Mouse (Mus musculus): ENCODE measurements around the gene Tac4. TPM values are rescaled to one million over a fixed set of nuclear protein-coding genes. Genes with fewer than 3 reads are reported as not detected.

The Tac4 gene
- polyA plus RNA-seq, 1 experiment from 2014 or later, result 0.10 TPM

DNA sequence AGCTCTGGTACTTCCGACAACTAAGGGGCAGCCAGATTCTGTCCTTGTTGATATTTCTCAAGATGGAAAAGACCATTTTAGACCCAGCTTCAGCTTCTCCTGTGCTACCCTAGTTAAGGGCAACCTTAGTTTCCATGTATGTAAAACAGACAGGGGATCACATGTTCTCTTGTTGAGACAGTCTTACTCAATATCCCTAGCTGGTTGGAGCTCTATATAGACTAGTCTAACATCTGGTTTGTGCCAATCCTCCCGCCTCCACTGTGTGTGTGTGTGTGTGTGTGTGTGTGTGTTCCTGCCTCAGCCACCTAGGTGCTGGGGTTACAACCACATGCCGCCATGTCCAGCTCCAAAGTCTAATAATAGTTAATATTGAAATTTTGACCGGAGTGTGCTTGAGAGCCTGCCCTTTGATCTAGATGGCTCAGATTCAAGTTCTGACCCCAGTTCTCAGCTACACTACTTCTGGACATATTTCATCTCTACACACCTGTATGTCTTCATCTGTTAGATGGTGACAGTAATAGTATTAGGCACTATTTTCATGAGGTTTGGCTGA is 3.2 kb downstream of the Tac4 start:
- Histone ChIP-seq H3K4me2 (no peak overlapping the region), H3K36me3 (peaks cover 8% of the 10 kb centered on the region; the same call in 1 of the 2 replicates), H3K9me3 (no peaks in the 10 kb centered on the region), H3K4me1 (peaks cover 8% of the 10 kb centered on the region), H3K4me3 (replicated peaks) (no peak overlapping the region), H3K27me3 (replicated peaks) (no peaks in the 10 kb centered on the region), H3K9ac (no peak overlapping the region), H3K27ac (peak overlapping the region; percentile 85)
- ATAC-seq (ENCODE audit: insufficient read depth, low FRiP score, low read depth), result no peak
- WGBS, result 81% methylated on average over 4 of the region's 4 CpGs

DNA sequence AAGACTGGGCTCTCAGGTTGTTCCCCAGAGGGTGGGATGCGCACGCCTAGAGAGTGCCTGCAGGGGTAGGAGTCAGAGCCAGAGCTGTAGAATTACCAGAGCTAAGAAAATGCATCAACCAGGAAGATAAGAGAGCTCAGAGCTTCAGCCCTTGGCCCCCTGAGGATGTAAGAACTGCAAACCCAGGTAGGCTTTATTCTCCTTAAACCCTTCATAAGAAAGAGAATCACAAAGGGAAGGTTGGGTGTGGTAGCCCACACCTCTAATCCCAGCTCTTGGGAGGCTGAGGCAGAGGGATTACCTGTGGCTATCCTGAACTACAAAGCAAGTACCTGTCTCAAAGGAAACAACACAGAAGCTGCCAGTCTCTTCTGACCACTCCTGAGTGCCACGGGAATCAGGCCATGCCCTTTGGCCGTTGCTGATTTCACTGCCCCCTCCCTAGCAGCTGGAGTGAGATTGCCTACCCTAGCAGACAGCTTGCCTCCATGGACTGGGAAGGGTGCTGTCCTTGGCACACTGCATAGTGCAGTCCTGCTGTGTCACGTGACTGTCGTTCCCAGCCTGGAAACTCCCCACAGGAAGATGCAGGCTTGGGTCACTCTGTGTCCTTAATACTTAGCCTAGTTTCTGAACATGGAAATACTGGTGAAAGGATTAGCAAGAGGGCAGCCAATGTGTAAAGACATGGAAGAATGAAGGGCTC is 5.4 kb downstream of the Tac4 start:
- peaks cover 26% of the 10 kb centered on the region for H3K36me3 ChIP-seq
- H3K9me3 ChIP-seq, result no peaks in the 10 kb centered on the region
- H3K4me3 ChIP-seq (replicated peaks), result no peak overlapping the region
- peaks cover 6% of the 10 kb centered on the region; the same call in 1 of the 2 replicates for H3K4me1 ChIP-seq
- no peak overlapping the region for H3K9ac ChIP-seq
- ATAC-seq (ENCODE audit: insufficient read depth, low FRiP score, low read depth), result no peak
- H3K4me2 ChIP-seq, result no peak overlapping the region
- H3K27ac ChIP-seq, result no peak overlapping the region
- H3K27me3 ChIP-seq (replicated peaks), result no peaks in the 10 kb centered on the region
- 55% methylated on average over 6 of the region's 6 CpGs for WGBS

DNA sequence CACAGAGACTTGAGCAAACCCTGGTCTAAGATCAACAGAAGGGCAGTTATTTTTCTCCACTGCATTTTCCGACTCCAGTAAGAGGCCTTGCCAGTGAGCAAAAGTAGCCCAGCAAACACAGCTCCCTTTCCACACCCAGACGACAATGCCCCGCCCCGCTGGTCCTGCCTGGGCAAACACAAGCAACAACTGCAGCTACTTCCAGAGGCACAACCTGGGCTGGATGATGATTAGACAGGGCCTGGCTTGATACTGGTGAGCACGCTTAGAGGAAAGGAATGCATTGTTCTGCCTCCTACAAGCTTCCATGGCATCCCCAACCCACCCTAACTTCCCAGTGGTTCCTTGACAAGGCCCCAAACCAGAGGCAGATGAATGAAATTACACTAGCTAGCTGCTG is 12.3 kb downstream of the Tac4 start:
- H3K4me2 ChIP-seq, result no peak overlapping the region
- WGBS, result 78% methylated on average over 5 of the region's 5 CpGs
- H3K4me3 ChIP-seq (replicated peaks), result no peak overlapping the region
- H3K27me3 ChIP-seq (replicated peaks), result no peaks in the 10 kb centered on the region
- peaks cover 78% of the 10 kb centered on the region for H3K36me3 ChIP-seq
- no peaks in the 10 kb centered on the region for H3K9me3 ChIP-seq
- 0 out of 2 replicates have a peak, but pooled peaks cover 3% of the 10 kb centered on the region for H3K4me1 ChIP-seq
- no peak overlapping the region for H3K9ac ChIP-seq
- ATAC-seq (ENCODE audit: insufficient read depth, low FRiP score, low read depth), result peak; percentile 42; the same call in 1 of the 2 replicates
- H3K27ac ChIP-seq, result no peak overlapping the region; the same call in 1 of the 2 replicates

DNA sequence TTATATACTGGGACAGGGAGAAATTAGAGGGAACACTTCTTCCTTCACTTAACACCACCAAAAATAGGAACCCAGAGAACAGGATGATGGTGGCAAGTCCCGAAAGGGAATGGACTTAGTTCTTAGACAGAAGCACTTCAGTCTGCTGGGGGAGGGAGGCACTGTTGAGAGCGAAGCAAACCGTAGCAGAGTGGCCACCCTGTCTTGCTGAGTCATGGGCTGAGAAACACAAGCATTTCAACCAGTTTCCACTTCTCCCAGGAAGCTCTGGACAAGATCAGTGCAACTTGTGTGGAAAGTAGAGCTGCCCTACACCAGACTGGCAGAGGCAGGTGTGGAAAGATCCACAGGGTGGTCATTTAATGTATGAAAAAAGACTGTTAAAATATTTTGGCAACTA is 13.3 kb downstream of the Tac4 start:
- H3K36me3 ChIP-seq, result peaks cover 83% of the 10 kb centered on the region
- no peak overlapping the region for H3K4me2 ChIP-seq
- no peak for ATAC-seq (ENCODE audit: insufficient read depth, low FRiP score, low read depth)
- 67% methylated on average over 3 of the region's 3 CpGs for WGBS
- no peak overlapping the region for H3K27ac ChIP-seq
- no peaks in the 10 kb centered on the region for H3K9me3 ChIP-seq
- no peak overlapping the region for H3K4me3 ChIP-seq (replicated peaks)
- H3K9ac ChIP-seq, result no peak overlapping the region
- 0 out of 2 replicates have a peak, but pooled peaks cover 3% of the 10 kb centered on the region for H3K4me1 ChIP-seq
- H3K27me3 ChIP-seq (replicated peaks), result no peaks in the 10 kb centered on the region

DNA sequence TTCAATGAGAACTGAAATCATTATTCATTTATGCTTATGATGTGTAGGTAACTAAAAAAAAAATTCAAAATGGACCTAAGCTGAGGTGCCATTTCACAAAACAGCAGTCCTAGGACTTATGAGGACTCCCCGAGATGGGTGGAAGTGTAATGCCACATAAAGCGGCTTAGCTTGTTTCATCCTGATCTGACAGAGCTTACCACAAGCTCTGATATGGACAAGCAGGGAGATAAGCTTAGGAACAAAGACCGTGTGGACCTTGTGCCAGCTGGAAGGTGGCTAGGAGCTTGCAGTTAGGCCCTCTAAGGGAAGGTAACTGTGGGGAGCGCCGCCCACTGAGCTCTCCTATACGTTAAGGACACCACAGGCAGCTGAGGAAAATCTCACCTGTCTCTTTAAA is 14.7 kb downstream of the Tac4 start:
- Histone ChIP-seq H3K4me3 (replicated peaks) (no peak overlapping the region), H3K4me2 (no peak overlapping the region), H3K27me3 (replicated peaks) (no peaks in the 10 kb centered on the region), H3K4me1 (0 out of 2 replicates have a peak, but pooled peaks cover 3% of the 10 kb centered on the region), H3K36me3 (peaks cover 83% of the 10 kb centered on the region), H3K9me3 (no peaks in the 10 kb centered on the region), H3K9ac (no peak overlapping the region), H3K27ac (no peak overlapping the region)
- ATAC-seq (ENCODE audit: insufficient read depth, low FRiP score, low read depth), result no peak
- 85% methylated on average over 6 of the region's 6 CpGs for WGBS

DNA sequence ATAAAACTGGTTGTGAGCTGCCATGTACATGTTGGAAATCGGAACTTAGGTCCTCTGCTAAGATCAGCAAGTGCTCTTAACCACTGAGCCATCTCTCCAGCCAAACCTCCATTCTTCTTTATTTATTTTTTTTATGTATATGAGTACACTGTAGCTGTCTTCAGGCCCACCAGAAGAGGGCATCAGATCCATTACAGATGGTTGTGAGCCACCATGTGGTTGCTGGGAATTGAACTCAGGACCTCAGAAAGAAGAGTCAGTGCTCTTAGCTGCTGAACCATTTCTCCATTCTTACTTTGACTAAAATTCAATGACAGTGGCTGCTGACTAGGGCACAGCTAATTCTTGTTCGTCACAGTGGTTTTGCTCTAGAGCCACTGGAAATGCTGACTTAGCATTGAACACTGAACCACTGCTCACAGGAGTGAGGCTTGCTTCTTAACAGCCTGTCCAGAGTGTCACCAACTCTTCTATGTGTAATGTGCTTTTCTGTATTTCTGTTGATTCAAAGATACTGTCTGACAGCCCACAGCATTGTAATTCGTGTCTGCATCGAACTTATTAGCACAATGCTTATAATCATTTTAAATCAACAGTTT is 17.8 kb downstream of the Tac4 start:
- Histone ChIP-seq H3K4me3 (replicated peaks) (no peak overlapping the region), H3K4me1 (no peaks in the 10 kb centered on the region), H3K36me3 (peaks cover 84% of the 10 kb centered on the region), H3K9ac (no peak overlapping the region), H3K27ac (no peak overlapping the region), H3K9me3 (no peaks in the 10 kb centered on the region), H3K27me3 (replicated peaks) (no peaks in the 10 kb centered on the region), H3K4me2 (no peak overlapping the region)
- WGBS, result 93% methylated on average over 4 of the region's 4 CpGs
- no peak for ATAC-seq (ENCODE audit: insufficient read depth, low FRiP score, low read depth)

DNA sequence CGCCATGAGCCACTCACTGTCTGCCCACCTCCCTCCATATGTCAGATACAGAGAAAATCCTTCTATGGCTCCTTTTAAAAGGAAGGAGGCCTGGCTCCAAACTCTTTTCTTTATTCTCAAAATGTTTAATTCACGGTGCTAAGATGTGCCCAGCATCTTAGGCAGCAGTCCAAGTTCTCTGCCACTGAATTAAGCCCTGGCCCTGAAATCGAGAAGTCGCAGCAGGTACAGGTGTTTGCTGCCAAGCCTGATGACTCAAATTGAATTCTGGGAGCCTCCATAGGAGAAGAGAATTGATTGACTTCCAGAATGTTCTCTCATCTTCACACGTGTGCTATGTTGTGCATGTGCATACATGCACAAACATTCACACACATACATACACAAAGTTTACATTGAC is 21.0 kb downstream of the Tac4 start:
- Histone ChIP-seq H3K9ac (no peak overlapping the region), H3K9me3 (no peaks in the 10 kb centered on the region), H3K27ac (no peak overlapping the region), H3K4me3 (replicated peaks) (no peak overlapping the region), H3K4me2 (no peak overlapping the region), H3K36me3 (peaks cover 84% of the 10 kb centered on the region), H3K4me1 (no peaks in the 10 kb centered on the region), H3K27me3 (replicated peaks) (no peaks in the 10 kb centered on the region)
- WGBS, result 95% methylated on average over 5 of the region's 5 CpGs
- no peak for ATAC-seq (ENCODE audit: insufficient read depth, low FRiP score, low read depth)

DNA sequence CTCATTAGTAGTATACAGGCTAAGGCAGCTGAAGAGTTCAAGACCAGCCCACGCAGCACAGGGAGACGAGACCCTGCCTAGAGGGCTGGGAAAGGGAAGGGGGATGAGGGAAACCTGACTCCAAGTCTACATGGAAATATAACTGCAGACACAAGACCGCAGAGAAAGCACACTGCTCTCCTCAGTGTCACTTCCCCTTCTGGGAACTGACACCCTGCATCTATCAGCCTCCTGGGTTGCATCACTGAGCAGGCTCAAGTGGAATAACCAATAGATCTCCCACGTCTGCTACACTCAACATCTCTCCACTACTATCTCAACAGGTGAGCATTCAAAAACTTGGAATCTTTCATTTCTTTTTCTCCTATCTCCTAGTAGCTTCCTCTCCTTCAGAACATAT is 30.7 kb downstream of the Tac4 start:
- no peaks in the 10 kb centered on the region for H3K27me3 ChIP-seq (replicated peaks)
- H3K4me3 ChIP-seq (replicated peaks), result no peak overlapping the region
- no peak overlapping the region for H3K9ac ChIP-seq
- 82% methylated on average over 4 of the region's 4 CpGs for WGBS
- H3K36me3 ChIP-seq, result peaks cover 42% of the 10 kb centered on the region
- H3K4me1 ChIP-seq, result no peaks in the 10 kb centered on the region
- no peaks in the 10 kb centered on the region for H3K9me3 ChIP-seq
- ATAC-seq (ENCODE audit: insufficient read depth, low FRiP score, low read depth), result no peak
- no peak overlapping the region for H3K4me2 ChIP-seq
- H3K27ac ChIP-seq, result no peak overlapping the region

DNA sequence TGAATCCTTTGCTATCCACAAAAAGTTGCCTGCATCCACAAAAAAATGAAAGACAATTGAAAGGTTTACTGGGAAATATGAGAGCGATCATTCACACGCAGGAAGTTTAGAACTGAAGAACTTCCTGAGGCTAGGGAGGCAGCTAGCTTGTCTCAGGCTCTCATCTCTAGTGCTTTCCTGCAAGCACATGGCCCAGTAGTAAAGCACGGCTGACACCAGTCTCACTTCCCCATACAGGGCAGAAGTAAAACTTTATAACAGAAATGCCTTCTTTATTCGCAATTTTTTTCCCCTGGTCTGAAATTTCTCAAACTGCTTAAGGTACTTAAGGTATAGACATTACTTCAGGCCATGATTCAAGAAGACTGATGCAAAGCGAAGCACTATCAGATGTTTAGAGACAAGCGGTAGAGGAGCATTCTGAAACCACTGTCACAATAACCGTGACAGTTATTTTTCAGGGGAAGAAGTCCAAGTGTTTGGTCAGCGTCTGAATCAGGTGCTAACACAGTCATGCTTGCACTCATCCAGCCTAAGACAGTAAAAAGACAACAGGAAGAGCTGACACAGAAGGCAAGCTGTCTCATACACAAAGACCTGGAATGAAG is 31.8 kb downstream of the Tac4 start:
- no peaks in the 10 kb centered on the region for H3K27me3 ChIP-seq (replicated peaks)
- no peaks in the 10 kb centered on the region for H3K9me3 ChIP-seq
- no peak overlapping the region for H3K4me2 ChIP-seq
- ATAC-seq (ENCODE audit: insufficient read depth, low FRiP score, low read depth), result no peak
- no peak overlapping the region for H3K4me3 ChIP-seq (replicated peaks)
- WGBS, result 75% methylated on average over 8 of the region's 8 CpGs
- H3K4me1 ChIP-seq, result no peaks in the 10 kb centered on the region
- H3K36me3 ChIP-seq, result peaks cover 41% of the 10 kb centered on the region
- peak overlapping the region; percentile 41; the same call in 1 of the 2 replicates for H3K27ac ChIP-seq
- no peak overlapping the region for H3K9ac ChIP-seq

DNA sequence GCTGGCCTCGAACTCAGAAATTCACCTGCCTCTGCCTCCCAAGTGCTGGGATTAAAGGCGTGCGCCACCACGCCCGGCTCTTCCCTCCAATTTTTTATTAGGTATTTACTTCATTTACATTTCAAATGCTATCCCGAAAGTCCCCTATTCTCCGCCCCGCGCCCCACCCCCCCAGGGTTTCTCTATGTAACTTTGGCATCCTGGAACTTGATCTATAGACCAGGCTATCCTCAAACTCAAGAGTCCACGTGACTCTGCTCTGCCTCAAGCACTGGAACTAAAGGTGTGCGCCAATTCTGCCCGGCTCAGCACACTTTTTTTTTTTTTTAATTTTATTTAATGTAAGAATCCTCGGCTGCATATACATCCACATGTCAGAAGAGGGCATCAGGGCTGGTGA is 34.4 kb downstream of the Tac4 start:
- Histone ChIP-seq H3K4me1 (no peaks in the 10 kb centered on the region), H3K4me2 (no peak overlapping the region), H3K4me3 (replicated peaks) (no peak overlapping the region), H3K27me3 (replicated peaks) (no peaks in the 10 kb centered on the region), H3K27ac (no peak overlapping the region), H3K36me3 (peaks cover 34% of the 10 kb centered on the region), H3K9me3 (no peaks in the 10 kb centered on the region), H3K9ac (no peak overlapping the region)
- no peak for ATAC-seq (ENCODE audit: insufficient read depth, low FRiP score, low read depth)
- whole genome bisulfite sequencing, result 94% methylated on average over 13 of the region's 13 CpGs

DNA sequence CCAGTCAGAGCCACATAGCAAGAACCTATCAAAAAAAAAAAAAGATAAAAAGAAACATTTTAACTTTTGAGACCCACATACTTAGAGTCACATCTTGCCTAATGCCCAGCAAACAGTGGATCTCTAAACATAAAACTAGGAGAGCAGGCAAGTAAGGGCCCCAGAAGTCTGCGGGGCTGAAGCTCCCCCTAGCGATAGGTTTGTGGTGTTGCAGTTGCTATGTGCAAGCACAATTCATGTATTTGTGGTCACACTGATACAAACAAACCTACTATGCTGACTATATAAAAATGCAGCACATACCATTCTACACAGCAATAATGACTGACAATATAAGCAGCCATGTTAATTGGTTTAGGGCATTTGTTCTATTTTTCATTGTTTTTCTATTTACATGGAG is 36.8 kb downstream of the Tac4 start:
- WGBS, result 21% methylated on average over 2 of the region's 2 CpGs
- Histone ChIP-seq H3K4me2 (no peak overlapping the region), H3K4me1 (no peaks in the 10 kb centered on the region), H3K9me3 (no peaks in the 10 kb centered on the region), H3K36me3 (peaks cover 35% of the 10 kb centered on the region), H3K27ac (no peak overlapping the region), H3K4me3 (replicated peaks) (no peak overlapping the region), H3K9ac (no peak overlapping the region), H3K27me3 (replicated peaks) (no peaks in the 10 kb centered on the region)
- ATAC-seq (ENCODE audit: insufficient read depth, low FRiP score, low read depth), result no peak

DNA sequence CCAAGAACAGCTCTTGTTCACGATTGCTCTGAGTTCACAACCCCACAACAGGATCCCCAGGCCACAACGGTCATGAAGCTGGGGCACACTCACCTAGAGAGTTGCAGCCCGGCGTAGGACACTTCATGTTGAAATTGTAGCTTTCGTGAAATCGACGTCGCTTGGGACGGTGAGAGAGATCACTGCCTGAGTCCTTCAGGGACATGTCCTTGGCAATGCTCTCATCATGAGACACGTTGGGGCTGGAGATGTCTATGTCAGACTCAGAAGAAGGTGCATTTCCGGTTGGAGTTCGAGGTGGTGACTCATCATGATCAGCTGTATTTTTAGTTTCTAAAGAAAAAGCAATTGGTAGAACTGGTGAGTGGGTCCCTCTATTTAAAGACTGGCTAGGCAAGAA is 38.6 kb downstream of the Tac4 start:
- WGBS, result 93% methylated on average over 12 of the region's 12 CpGs
- ATAC-seq (ENCODE audit: insufficient read depth, low FRiP score, low read depth), result no peak
- no peaks in the 10 kb centered on the region for H3K4me1 ChIP-seq
- no peaks in the 10 kb centered on the region for H3K27me3 ChIP-seq (replicated peaks)
- H3K4me2 ChIP-seq, result no peak overlapping the region
- no peak overlapping the region for H3K4me3 ChIP-seq (replicated peaks)
- peaks cover 42% of the 10 kb centered on the region for H3K36me3 ChIP-seq
- H3K9ac ChIP-seq, result no peak overlapping the region
- no peak overlapping the region for H3K27ac ChIP-seq
- no peaks in the 10 kb centered on the region for H3K9me3 ChIP-seq
